Mouse (Mus musculus) neural tube, postnatal 0 days (tissue): Measurements from ENCODE around the gene Vmn2r107. TPM values are rescaled to one million over a fixed set of nuclear protein-coding genes. Genes with fewer than 3 reads are reported as not detected.

Source experiments
- polyA plus RNA-seq: library from polyadenylated mRNA; unstranded; fragments of >200 nt; fragmentation: Nextera tagmentation; extraction: Ambion mirVana; gene quantifications from 2 replicates; pipeline ENCODE4 v1.2.1, GENCODE M21; 2015

The Vmn2r107 gene
- polyA plus RNA-seq, result not detected in 2 replicates

DNA sequence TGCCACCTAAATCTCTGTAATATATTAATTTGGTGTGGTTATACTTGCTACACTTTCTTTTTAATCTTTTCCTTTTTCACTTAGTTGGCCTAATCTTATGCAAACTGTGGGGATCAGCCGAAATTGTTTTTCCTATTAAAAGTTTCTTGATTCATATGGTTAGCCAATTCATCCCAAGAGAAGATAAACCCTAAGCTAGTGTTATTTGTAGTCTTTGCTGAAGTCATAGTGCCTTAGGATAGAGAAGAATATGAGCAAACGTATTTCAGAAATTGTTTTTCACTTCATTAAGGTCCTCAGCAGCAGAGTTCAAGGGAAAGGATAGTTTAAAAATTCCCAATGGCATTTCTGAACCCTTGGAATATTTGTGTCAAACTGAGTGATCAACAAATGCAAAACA lies at the start of gene Vmn2r107:
Vmn2r107 (plus strand) TSS at position 301 of the 400 bp plus-strand sequence.

DNA sequence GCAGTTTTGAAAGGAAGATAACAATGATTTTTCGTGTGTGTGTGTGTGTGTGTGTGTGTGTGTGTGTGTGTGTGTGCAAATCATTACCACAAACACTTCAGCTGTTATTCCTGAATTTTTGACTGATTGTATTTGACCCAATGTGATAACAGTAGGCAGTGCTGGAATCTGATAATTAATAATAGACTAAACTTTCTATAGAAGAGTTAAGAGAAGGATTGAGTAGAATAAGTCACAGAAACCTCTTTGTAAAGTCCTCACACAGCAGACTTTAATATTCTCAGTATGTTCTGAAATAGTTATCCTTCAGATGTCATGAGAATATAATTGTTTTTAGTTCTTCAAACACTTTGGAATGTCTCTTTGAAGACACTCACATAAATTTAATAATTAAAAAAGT lies 68.8 kb downstream of the Vmn2r107 start, which contains the start of gene Vmn1r224:
Vmn1r224 (plus strand) TSS at position 301 of the 400 bp plus-strand sequence.

Other genes starting within 250 kb of the Vmn2r107 start
- not detected in 2 replicates for gene Fpr-rs7, start 231.0 kb upstream of the Vmn2r107 start, polyA plus RNA-seq
- gene Fpr-rs6, start 162.1 kb upstream of the Vmn2r107 start, polyA plus RNA-seq, result not detected in 2 replicates
- gene Vmn2r105, start 110.2 kb upstream of the Vmn2r107 start, polyA plus RNA-seq, result not detected in 2 replicates
- gene Vmn2r106, start 59.7 kb upstream of the Vmn2r107 start, polyA plus RNA-seq, result not detected in 2 replicates
- not detected in 2 replicates for gene Vmn1r224, start 68.9 kb downstream of the Vmn2r107 start, polyA plus RNA-seq
- not detected in 2 replicates for gene Vmn2r108, start 136.1 kb downstream of the Vmn2r107 start, polyA plus RNA-seq
- gene Vmn1r225, start 152.9 kb downstream of the Vmn2r107 start, polyA plus RNA-seq, result not detected in 2 replicates
- gene Vmn2r109, start 219.5 kb downstream of the Vmn2r107 start, polyA plus RNA-seq, result not detected in 2 replicates